Mouse (Mus musculus): ENCODE results near the gene Cirbp.

Gene Cirbp

DNA sequence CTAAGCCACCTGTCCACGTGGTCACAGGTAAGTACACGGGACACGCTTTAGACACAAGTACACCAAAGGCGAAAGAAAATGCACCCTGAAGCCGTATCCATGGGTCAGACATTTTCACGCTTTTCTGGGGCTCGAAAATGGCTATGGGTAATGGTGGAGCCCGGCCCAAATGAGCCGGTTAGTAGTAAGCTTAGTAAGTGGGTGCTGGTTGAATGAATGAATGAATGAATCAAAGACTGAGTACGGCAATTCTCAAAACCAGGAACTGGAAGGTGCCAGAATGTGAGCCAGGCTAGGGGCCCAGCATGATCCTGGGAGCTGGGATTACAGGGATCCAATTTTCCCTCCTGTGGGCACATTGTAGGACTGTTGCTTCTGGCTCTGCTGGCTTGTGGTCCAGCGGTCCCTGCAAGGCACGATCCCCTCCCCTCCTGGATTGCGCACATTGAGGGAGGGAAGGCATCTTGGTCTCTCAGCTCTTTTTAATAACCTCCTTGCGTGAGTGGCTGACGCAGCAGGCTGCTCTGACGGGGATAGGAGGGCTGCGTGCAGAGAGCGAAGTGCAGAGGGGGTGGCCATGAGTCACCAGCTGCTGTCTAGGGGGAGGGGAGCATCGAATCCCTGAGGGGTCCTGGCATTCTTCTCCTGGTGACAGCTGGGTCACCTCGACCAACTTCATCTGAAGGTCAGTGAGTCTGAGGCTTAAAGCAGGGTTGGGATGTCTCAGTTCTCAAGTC lies at the start of gene Cirbp:
Cirbp (plus strand) TSS at position 594 of the 737 bp plus-strand sequence.
- in situ Hi-C loops (cut with MboI) = no loop called here

- in situ Hi-C loops (cut with MboI) = no loop called here
These were observed 49.2 kb upstream of the Cirbp start for GRCm38 (mm10) chr10:80116563-80116926.

DNA sequence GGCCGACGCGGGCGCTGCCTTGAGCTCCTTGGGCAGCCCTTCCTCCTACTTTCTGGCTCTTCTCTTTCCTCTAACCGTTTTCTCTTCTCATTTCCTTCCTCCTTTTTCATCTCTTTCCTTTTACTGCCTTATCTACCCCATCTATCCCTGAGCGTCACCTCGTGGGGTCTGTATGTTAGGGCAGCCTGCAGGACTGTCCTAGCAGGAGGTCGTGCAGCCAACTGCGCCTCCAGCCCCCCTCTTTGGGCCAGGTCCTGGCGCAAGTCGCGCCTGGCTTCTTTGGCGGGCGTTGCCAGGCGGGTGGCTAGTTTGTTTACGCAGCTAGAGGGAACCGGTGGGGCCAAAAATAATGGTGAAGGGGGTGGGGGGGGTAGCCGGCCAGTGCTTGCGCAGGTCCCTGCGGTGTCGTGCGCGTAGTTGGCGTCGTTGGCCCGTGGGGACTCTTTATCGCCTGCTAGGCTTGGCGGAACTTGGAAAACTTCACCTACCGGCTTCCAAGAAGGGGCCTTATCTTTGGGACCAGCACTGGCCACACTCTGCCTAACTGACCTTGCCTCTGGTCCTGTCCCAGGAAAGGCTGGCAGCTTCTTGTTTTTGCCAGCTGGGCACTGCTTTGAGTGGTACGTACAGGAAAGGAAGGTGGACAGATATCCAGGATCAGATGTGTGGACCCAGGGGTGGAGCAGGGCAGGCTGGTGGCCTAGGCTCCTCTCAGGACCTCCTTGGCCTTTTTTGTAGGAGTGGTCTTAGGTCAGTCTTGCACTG lies 48.7 kb upstream of the Cirbp start:
- in situ Hi-C loops (cut with MboI) = no loop called here

GRCm38 (mm10) chr10:80117736-80118135 lies 48.0 kb upstream of the Cirbp start:
- in situ Hi-C loops (cut with MboI) = no loop called here

GRCm38 (mm10) chr10:80118552-80118951 lies 47.2 kb upstream of the Cirbp start:
- in situ Hi-C loops (cut with MboI) = no loop called here

- in situ Hi-C loops (cut with MboI) = no loop called here
These were observed 45.6 kb upstream of the Cirbp start for GRCm38 (mm10) chr10:80120146-80120545.

DNA sequence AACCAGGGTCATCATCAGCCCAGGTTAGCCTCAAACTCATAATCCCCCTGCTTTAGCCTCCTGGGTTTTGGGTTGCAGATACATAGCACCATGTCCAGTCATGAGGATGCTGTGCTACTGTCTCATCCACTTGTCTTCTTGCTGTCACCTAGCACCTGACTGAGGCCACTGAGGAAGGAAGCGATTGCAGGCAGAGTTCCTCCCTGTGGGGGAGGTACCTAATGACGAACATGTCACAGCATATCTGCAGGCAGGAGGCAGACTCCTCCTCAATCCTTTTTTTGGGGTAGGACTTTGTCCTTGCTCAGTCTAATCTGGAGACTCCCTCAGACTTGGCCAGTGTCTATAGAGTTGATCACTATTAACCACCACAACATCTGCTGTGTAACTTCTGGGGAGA lies 44.1 kb upstream of the Cirbp start:
- in situ Hi-C loops (cut with MboI) = no loop called here

DNA sequence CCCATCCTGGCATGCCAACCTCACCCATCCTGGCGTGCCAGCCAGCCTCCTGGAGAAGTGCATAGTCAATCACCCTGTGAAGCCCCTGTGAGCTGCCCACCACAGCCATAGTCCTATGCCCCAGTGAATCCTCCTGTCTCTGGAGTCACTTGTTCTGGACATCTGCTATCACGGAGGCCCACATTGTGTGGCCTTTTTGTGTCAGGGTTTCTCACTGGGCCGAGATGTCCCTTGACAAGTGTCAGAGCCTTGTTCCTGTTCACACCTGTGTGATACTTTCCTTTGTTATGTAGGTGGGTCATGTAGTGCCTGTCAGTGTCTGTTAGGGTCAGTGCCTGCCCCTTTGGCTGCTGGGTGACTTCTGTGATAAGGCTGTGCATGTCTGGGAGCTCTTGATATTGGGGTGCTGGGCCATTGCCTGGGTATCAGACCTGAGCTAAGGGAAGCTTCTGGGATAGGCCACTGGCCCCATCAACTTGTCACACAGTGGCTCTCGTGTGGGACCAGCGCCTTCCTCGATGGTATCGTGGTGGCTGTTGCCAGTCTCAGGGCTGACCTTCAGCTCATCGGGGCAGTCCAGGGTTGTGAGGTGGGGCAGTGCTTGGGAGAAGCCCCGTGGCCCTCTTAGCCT lies 41.7 kb upstream of the Cirbp start:
- in situ Hi-C loops (cut with MboI) = no loop called here

DNA sequence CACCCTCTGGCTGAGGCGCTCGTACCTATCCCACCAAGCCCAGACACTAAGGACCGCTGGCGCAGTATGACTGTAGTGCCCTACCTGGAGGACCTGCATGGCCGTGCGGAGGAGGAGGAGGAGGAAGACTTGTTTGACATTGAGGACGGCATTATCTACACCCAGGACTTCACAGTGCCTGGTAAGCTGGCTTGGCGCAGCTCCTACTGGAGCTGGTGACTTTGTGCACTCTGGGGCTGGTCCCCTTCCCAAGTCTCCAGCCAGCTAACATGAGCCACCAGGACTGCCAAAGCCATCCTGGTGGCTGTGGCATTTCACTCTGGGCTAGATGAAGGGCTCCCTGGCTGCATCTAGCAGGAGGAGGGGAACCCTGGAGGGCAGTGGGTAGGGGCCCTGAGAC lies 37.9 kb upstream of the Cirbp start:
- in situ Hi-C loops (cut with MboI) = no loop called here

DNA sequence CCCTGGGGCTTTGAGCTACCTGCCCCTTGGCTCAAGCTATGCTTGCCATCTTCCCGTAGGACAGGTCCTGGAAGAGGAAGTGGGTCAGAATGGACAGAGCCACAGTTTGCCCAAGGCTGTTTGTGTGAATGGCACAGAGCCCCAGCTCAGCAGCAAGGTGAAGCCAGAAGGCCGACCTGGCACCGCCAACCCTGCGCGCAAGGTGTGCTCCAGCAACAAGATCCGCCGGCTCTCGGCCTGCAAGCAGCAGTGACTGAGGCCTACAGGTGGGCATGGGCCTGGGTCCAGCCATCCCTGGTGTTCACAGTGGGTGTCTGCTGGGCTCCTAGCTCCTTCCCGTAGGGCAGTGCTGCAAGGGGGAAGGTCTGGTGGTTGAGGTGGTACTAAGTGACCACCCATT lies 35.9 kb upstream of the Cirbp start:
- in situ Hi-C loops (cut with MboI) = no loop called here

DNA sequence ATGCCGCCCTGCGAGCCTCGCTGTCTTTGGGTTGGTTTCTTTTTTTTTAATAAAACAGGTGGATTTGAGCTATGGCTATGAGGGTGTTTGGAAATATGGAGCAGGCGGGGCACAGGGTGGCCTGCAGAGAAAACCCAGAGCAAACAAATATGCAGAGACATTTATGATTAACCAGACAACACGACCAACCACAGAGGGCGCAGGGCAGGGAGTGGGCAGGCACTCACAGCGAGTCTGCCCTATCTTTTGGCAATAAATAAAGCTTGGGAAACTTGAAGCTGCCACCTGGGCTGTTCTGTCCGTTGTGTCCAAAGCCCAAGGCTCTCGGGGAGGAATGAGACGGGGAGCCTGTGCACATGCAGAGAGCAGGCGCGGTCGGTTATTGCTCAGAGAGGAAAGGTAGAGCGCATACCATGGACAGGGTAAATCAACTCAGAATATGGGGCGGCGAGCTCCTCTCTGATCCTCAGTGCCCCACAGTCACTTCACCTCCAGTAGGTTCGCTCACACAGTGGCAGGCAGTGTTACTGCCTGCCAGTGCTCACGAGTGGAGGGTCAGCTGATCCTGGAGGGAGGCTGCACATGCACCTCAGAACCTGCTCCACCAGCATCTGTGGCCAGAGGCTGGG lies 35.3 kb upstream of the Cirbp start:
- in situ Hi-C loops (cut with MboI) = no loop called here

- in situ Hi-C loops (cut with MboI) = no loop called here
These were observed 34.4 kb upstream of the Cirbp start for GRCm38 (mm10) chr10:80131316-80131951.

- in situ Hi-C loops (cut with MboI) = no loop called here
These were observed 33.8 kb upstream of the Cirbp start for GRCm38 (mm10) chr10:80131952-80132350.

DNA sequence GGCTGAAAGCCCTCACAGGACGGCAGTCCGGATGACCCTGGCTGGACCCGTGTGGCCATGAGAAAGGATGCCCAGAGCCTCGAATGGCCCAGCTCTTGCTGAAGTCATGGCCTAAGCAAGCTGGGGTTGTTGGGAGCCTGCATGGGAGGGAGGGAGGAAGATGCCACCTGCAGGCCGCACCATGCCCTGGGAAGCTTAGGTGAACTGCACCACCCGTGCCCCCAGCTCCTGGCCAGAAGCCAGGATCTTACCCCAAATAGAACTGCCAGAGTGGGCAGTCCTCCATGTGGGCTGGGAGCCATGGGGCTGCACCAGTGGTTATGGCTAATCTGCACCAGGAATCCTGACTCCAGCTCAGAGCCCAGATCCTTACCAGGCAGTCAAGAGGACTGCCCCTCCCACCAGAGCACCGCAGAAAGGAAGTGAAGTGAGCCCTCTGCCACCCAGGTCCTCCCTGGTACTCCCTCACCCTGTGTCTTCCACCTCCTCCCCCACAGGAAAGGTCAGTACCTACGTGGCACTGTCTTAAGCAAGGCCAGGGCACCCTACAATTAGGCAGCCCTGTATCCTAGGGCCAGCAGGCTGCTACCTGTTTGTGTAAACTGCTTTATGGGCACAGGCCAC lies 32.4 kb upstream of the Cirbp start:
- in situ Hi-C loops (cut with MboI) = no loop called here

DNA sequence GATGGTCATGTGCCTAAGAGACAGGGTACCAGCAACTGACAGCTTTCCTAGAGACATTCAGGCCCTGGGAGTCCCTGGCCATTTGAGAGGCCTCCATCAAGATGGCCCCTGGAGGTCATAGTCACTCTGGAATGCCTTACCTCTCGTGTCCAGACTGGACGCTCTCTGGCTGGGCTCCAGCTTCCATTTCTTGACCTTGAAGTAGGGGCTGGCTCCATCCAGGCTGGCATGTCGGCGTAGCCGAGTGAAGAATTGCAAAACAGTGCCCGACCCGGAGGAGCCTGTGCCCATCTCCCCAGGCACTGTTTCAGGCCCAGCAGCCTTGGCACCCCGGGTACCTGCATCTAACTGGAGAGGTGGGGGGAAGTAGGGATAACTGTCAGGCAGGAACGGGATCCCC lies 31.4 kb upstream of the Cirbp start:
- in situ Hi-C loops (cut with MboI) = no loop called here

DNA sequence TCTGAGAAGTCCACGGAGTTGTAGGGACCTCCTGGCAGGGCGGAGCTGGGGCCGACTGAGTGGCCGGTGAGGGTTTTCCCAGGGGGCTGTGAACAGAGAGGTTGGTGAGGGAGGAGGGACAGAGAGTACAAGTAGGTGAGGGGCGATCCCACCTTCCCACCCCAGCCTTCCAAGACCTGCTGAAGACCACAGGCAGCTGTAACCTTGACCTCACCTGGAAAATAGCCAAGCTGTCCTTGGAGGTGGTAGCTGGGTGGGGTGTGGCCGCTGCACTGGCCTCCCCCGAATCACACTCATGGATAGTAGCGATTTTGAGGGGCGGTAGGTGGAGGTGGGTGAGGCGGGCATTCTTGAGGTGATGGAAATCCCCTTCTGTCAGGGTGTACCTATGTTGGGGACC lies 30.6 kb upstream of the Cirbp start:
- in situ Hi-C loops (cut with MboI) = no loop called here

DNA sequence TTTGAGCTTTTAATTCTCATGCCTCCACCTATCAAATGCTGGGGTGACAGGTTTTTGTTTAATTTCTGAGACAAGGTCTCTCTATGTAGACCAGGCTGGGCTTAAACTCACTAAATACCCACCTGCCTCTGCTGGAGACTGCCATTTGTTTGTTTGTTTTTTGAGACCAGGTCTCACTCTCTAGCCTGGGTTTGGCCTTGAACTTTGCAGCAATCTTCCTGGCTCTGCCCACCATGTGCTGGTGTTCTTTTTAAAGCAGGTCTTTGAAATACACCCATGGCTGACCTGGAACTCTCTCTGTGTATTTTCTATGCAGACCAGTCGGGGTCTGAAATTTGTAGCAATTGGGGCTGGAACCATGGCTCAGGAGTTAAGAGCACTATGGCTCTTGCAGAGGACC lies 30.1 kb upstream of the Cirbp start:
- in situ Hi-C loops (cut with MboI) = no loop called here

GRCm38 (mm10) chr10:80136179-80136951 lies 29.4 kb upstream of the Cirbp start:
- in situ Hi-C loops (cut with MboI) = no loop called here

- in situ Hi-C loops (cut with MboI) = no loop called here
These were observed 28.7 kb upstream of the Cirbp start for GRCm38 (mm10) chr10:80136952-80137625.

Data from mature B cell (primary cell).